8 mouse cellular contexts compared by ENCODE assay signal in genomic region chrX:134541145-134541954, GRCm38 (mm10). TPM values are rescaled to one million over a fixed set of nuclear protein-coding genes. Genes with fewer than 3 reads are reported as not detected.
DNase-seq lines count a peak whose midpoint lies in the region; ATAC-seq and TF ChIP-seq lines count a peak whose summit lies in the region.

TSS of gene Timm8a1 (minus strand) at chrX:134541865.

- H3K4me3 ChIP-seq in embryonic facial prominence, embryonic 10.5 days: peak within 1 kb of the TSS; percentile 70
- peak within 1 kb of the TSS; percentile 47 for H3K4me3 ChIP-seq in limb, embryonic 14.5 days (replicated peaks; ENCODE audit: low read length)
- H3K4me3 ChIP-seq in midbrain, embryonic 15.5 days: peak within 1 kb of the TSS; percentile 52
- peak within 1 kb of the TSS; percentile 98 for H3K4me3 ChIP-seq in spleen, adult 2 months (ENCODE audit: extremely low read depth, insufficient read depth, insufficient read length)

- H3K4me1 ChIP-seq in embryonic facial prominence, embryonic 10.5 days: no peaks in the 10 kb centered on the region
- no peaks in the 10 kb centered on the region for H3K4me1 ChIP-seq in limb, embryonic 14.5 days (ENCODE audit: control insufficient read depth, insufficient read depth, low read length)
- no peaks in the 10 kb centered on the region for H3K4me1 ChIP-seq in midbrain, embryonic 15.5 days
- peaks cover 2% of the 10 kb centered on the region; the same call in 1 of the 2 replicates for H3K4me1 ChIP-seq in spleen, adult 2 months (ENCODE audit: control insufficient read depth, insufficient read depth, insufficient read length)

- DNase-seq in left cerebral cortex, adult 18-20 months (ENCODE audit: low spot score in 2 of 2): peak; percentile 18 to 33
- DNase-seq in left cerebral cortex, adult 11 months (ENCODE audit: low spot score): no peak
- DNase-seq in embryonic facial prominence, embryonic 10.5 days (ENCODE audit: low spot score): peak; percentile 83
- peak; percentile 96 for DNase-seq in heart, adult 11 months
- DNase-seq in kidney, adult 11 months: peak; percentile 54
- peak; percentile 52 for DNase-seq in limb, embryonic 14.5 days (ENCODE audit: low spot score)
- peak; percentile 32 to 49 for DNase-seq in spleen, adult 2 months (ENCODE audit: low read depth in 1 of 2, low spot score in 2 of 2)

- peak within 1 kb of the TSS; percentile 58 for H3K9ac ChIP-seq in limb, embryonic 14.5 days (ENCODE audit: low read depth, low read length, severe bottlenecking)
- peak within 1 kb of the TSS; percentile 45 for H3K9ac ChIP-seq in midbrain, embryonic 15.5 days

- peak within 1 kb of the TSS; percentile 90 for H3K27ac ChIP-seq in embryonic facial prominence, embryonic 10.5 days (replicated peaks)
- H3K27ac ChIP-seq in limb, embryonic 14.5 days (replicated peaks; ENCODE audit: low read depth, low read length): peak within 1 kb of the TSS; percentile 83
- H3K27ac ChIP-seq in midbrain, embryonic 15.5 days: peak within 1 kb of the TSS; percentile 63; the same call in 1 of the 2 replicates
- H3K27ac ChIP-seq in spleen, adult 2 months (ENCODE audit: insufficient read depth, low read length): peak within 1 kb of the TSS; percentile 97

- ATAC-seq in limb, embryonic 14.5 days (ENCODE audit: low FRiP score, low read depth): peak; percentile 93
- ATAC-seq in midbrain, embryonic 15.5 days (replicated peaks): peak; percentile 97

- no peaks in the 10 kb centered on the region for H3K9me3 ChIP-seq in embryonic facial prominence, embryonic 10.5 days
- H3K9me3 ChIP-seq in limb, embryonic 14.5 days (ENCODE audit: control insufficient read depth, low read length): no peaks in the 10 kb centered on the region
- no peaks in the 10 kb centered on the region for H3K9me3 ChIP-seq in midbrain, embryonic 15.5 days

- no peak for TF ChIP-seq POLR2A in limb, embryonic 14.5 days (IDR thresholded peaks at IDR 0.05; ENCODE audit: borderline replicate concordance, extremely low read depth, insufficient read depth, insufficient read length)
- TF ChIP-seq POLR2A in spleen, adult 2 months (IDR thresholded peaks at IDR 0.05; ENCODE audit: low read depth, low read length): no peak

- H3K36me3 ChIP-seq in embryonic facial prominence, embryonic 10.5 days (replicated peaks): peaks cover 9% of the 10 kb centered on the region
- H3K36me3 ChIP-seq in limb, embryonic 14.5 days (ENCODE audit: control insufficient read depth, insufficient read depth, low read length): no peaks in the 10 kb centered on the region
- H3K36me3 ChIP-seq in midbrain, embryonic 15.5 days (replicated peaks): no peaks in the 10 kb centered on the region
- H3K36me3 ChIP-seq in spleen, adult 2 months (ENCODE audit: control insufficient read depth, insufficient read depth, low read length): no peaks in the 10 kb centered on the region

- TF ChIP-seq CTCF in spleen, adult 2 months (IDR thresholded peaks at IDR 0.05; ENCODE audit: extremely low read depth, insufficient read depth, insufficient read length, insufficient replicate concordance): no peak

- H3K4me2 ChIP-seq in limb, embryonic 14.5 days (replicated peaks; ENCODE audit: low read depth, low read length, severe bottlenecking): peak within 1 kb of the TSS; percentile 52
- peak within 1 kb of the TSS; percentile 68 for H3K4me2 ChIP-seq in midbrain, embryonic 15.5 days

- WGBS in embryonic facial prominence, embryonic 10.5 days: 18% methylated on average over 61 of the region's 61 CpGs
- 9% methylated on average over 24 of the region's 61 CpGs for WGBS in limb, embryonic 14.5 days
- 30% methylated on average over 46 of the region's 61 CpGs for WGBS in midbrain, embryonic 15.5 days
- 38% methylated on average over 34 of the region's 61 CpGs for WGBS in spleen, adult 2 months

- no peaks in the 10 kb centered on the region for H3K27me3 ChIP-seq in embryonic facial prominence, embryonic 10.5 days (replicated peaks; ENCODE audit: low read depth, poor library complexity, severe bottlenecking)
- H3K27me3 ChIP-seq in limb, embryonic 14.5 days (ENCODE audit: control insufficient read depth, insufficient read depth, low read length): no peaks in the 10 kb centered on the region
- no peaks in the 10 kb centered on the region for H3K27me3 ChIP-seq in midbrain, embryonic 15.5 days (replicated peaks)
- H3K27me3 ChIP-seq in spleen, adult 2 months (ENCODE audit: control insufficient read depth, insufficient read depth, low read length): no peaks in the 10 kb centered on the region

RNA-seq across cellular contexts. Expression of gene Timm8a1, which starts in this region (rescaled TPM):
- total RNA-seq in left cerebral cortex, adult 18-20 months (2021): 10 to 100 TPM; 14.2 to 18.6 TPM
- polyA plus RNA-seq in embryonic facial prominence, embryonic 10.5 days (2016; fragmentation: Nextera tagmentation; extraction: Ambion mirVana): 97.4 and 103 TPM in 2 replicates
- polyA plus RNA-seq in limb, embryonic 14.5 days (2012; rRNA removed): 11.7 and 16.2 TPM in 2 replicates
- 66.2 and 67.1 TPM in 2 replicates for polyA plus RNA-seq in limb, embryonic 14.5 days (2014; fragmentation: Nextera tagmentation; extraction: Ambion mirVana)
- polyA plus RNA-seq in midbrain, embryonic 15.5 days (2015; fragmentation: Nextera tagmentation; extraction: Ambion mirVana): 37.8 and 38.1 TPM in 2 replicates
- polyA plus RNA-seq in spleen, adult 2 months (2012; rRNA removed): 0.60 and 0.62 TPM in 2 replicates

Comparison
In these comparisons a context has a peak if more than half of its experiments do, and no peak if none do; other contexts are left out.
1. Peak in DNase-seq, H3K4me3 ChIP-seq and H3K27ac ChIP-seq in spleen, adult 2 months; RNA of the gene not detected or under 1 TPM.
2. H3K4me3 ChIP-seq: peak in every context shown above with its lines; median percentile 98 in spleen, adult 2 months; 70 in embryonic facial prominence, embryonic 10.5 days; 52 in midbrain, embryonic 15.5 days; 47 in limb, embryonic 14.5 days.